Mouse (Mus musculus) splenic B cell, adult 2 months (primary cell): ENCODE data around the gene Tsfm.

Experiments used
- DNase-seq: peaks from one replicate; pipeline ENCODE4 v3.0.0-alpha.2; 2011; ENCODE audit warnings: low read depth, low spot score
- H3K27me3 ChIP-seq: 2 replicates; pipeline ENCODE4 v1.6.1; 2012; ENCODE audit warnings: mild to moderate bottlenecking, low read length, moderate library complexity, mixed read lengths; ENCODE audit not compliant: control insufficient read depth, poor library complexity, insufficient read depth, severe bottlenecking
- H3K36me3 ChIP-seq: 2 replicates; pipeline ENCODE4 v1.6.1; 2012; ENCODE audit warnings: mild to moderate bottlenecking, low read length, moderate library complexity, mixed read lengths; ENCODE audit not compliant: control insufficient read depth, poor library complexity, insufficient read depth, severe bottlenecking

Tsfm gene

GRCm38 (mm10) chr10:126990313-126991056 lies 40.2 kb downstream of the Tsfm start:
- no peaks in the 10 kb centered on the region for H3K27me3 ChIP-seq
- DNase-seq = peak; percentile 90
- H3K36me3 ChIP-seq = peaks cover 2% of the 10 kb centered on the region; the same call in 1 of the 2 replicates

- no peak for DNase-seq
- no peaks in the 10 kb centered on the region for H3K27me3 ChIP-seq
- 0 out of 2 replicates have a peak, but pooled peaks cover 2% of the 10 kb centered on the region for H3K36me3 ChIP-seq
Measured at GRCm38 (mm10) chr10:126988513-126989165, 42.0 kb downstream of the Tsfm start.

- H3K27me3 ChIP-seq = no peaks in the 10 kb centered on the region
- 0 out of 2 replicates have a peak, but pooled peaks cover 2% of the 10 kb centered on the region for H3K36me3 ChIP-seq
- DNase-seq = no peak
Measured at GRCm38 (mm10) chr10:126987183-126988118, 43.2 kb downstream of the Tsfm start.

GRCm38 (mm10) chr10:126986541-126986961 lies 44.1 kb downstream of the Tsfm start:
- no peak for DNase-seq
- Histone ChIP-seq H3K27me3 (no peaks in the 10 kb centered on the region), H3K36me3 (0 out of 2 replicates have a peak, but pooled peaks cover 2% of the 10 kb centered on the region)

GRCm38 (mm10) chr10:126985579-126985978 lies 45.1 kb downstream of the Tsfm start:
- no peaks in the 10 kb centered on the region for H3K27me3 ChIP-seq
- no peak for DNase-seq

GRCm38 (mm10) chr10:126985127-126985526 lies 45.5 kb downstream of the Tsfm start:
- Histone ChIP-seq H3K36me3 (no peaks in the 10 kb centered on the region), H3K27me3 (no peaks in the 10 kb centered on the region)
- DNase-seq = no peak

More at GRCm38 (mm10) chr10:126985579-126985978, 45.1 kb downstream of the Tsfm start:
- no peaks in the 10 kb centered on the region for H3K36me3 ChIP-seq

GRCm38 (mm10) chr10:126984189-126985004 lies 46.2 kb downstream of the Tsfm start:
- Histone ChIP-seq H3K27me3 (no peaks in the 10 kb centered on the region), H3K36me3 (no peaks in the 10 kb centered on the region)
- no peak for DNase-seq

- no peaks in the 10 kb centered on the region for H3K27me3 ChIP-seq
Measured at GRCm38 (mm10) chr10:126983193-126983725, 47.4 kb downstream of the Tsfm start.

GRCm38 (mm10) chr10:126981746-126982145 lies 48.9 kb downstream of the Tsfm start:
- DNase-seq = no peak
- Histone ChIP-seq H3K27me3 (no peaks in the 10 kb centered on the region), H3K36me3 (no peaks in the 10 kb centered on the region)

More at GRCm38 (mm10) chr10:126983193-126983725, 47.4 kb downstream of the Tsfm start:
- no peaks in the 10 kb centered on the region for H3K36me3 ChIP-seq
- DNase-seq = no peak

GRCm38 (mm10) chr10:126980933-126981530 lies 49.6 kb downstream of the Tsfm start:
- H3K36me3 ChIP-seq = no peaks in the 10 kb centered on the region
- no peaks in the 10 kb centered on the region for H3K27me3 ChIP-seq
- DNase-seq = no peak

GRCm38 (mm10) chr10:126980221-126980932 lies 50.3 kb downstream of the Tsfm start:
- no peak for DNase-seq
- no peaks in the 10 kb centered on the region for H3K27me3 ChIP-seq
- H3K36me3 ChIP-seq = no peaks in the 10 kb centered on the region

- Histone ChIP-seq H3K36me3 (no peaks in the 10 kb centered on the region), H3K27me3 (no peaks in the 10 kb centered on the region)
- DNase-seq = peak; percentile 42
Measured at GRCm38 (mm10) chr10:126979636-126980151, 50.9 kb downstream of the Tsfm start.
